Mouse (Mus musculus): ENCODE measurements around the gene Smyd4.
A peak's percentile ranks its signal among the peaks of the same experiment; 100 is the strongest.

Smyd4 gene

DNA sequence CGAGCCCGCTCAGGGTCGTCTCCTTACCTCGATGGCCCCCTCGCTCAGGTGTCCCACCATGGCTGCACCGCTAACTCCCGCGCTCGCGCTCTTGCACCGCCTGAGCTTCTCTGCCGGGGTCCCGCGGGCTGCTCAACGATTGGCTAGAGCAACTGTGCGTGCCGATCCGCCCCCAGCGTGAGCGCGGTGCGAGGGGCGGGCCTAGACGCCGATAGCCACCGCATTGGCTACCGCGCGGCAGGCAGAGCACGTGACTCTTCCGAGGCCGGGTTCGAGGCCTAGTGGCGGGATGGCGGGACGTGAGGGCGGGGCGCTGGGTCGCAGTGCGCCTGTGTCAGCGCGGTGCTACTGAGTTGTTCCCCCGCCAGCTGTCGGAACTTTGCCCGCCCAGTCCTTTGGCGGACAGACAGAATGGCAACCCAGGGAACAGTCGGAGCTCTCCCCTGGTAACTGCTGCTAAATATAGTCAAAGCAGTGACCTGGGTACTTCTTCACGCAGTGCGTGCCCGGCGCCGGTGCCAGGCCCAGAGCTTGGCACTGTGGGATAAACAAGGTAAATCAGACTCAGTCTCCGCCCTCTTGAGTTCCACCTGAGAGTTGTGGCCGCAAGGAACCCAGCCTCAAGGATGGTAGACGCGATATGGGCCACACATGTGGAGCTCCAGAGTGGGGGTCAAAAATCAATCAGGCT, at the start of gene Smyd4, which contains the start of gene Rpa1:
TSS of gene Smyd4 (plus strand) at position 235 of the 691 bp plus-strand sequence.
TSS of gene Rpa1 (minus strand) at position 126 of the 691 bp plus-strand sequence.
- peak; percentile 96 for DNase-seq

GRCm38 (mm10) chr11:75298491-75298890, 49.7 kb upstream of the Smyd4 start:
- DNase-seq = peak; percentile 11

- DNase-seq = no peak
These were observed 48.4 kb upstream of the Smyd4 start for GRCm38 (mm10) chr11:75299786-75300185.

GRCm38 (mm10) chr11:75300954-75301353, 47.3 kb upstream of the Smyd4 start:
- no peak for DNase-seq

DNA sequence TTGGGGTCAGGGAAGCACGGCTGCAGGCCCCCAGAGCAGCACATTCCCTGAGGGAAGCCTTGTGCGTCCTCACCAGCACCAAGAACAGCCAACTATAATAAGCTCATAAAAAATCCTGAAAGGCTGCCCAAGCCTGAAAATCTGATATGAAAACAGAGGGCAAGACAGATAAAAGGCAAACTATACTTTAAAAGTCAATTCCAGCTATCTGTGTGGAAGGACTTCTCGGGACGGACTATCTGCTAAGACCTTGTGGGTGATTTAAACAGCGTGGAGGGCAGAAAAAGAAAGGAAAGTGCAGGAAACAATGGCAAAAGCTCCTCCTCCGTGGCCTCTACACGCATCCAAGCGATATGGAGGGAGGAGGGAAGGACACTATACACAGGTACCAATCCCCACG, 43.4 kb upstream of the Smyd4 start:
- DNase-seq = no peak

GRCm38 (mm10) chr11:75308650-75309049, 39.6 kb upstream of the Smyd4 start:
- DNase-seq = no peak

GRCm38 (mm10) chr11:75310813-75311212, 37.4 kb upstream of the Smyd4 start:
- no peak for DNase-seq

DNA sequence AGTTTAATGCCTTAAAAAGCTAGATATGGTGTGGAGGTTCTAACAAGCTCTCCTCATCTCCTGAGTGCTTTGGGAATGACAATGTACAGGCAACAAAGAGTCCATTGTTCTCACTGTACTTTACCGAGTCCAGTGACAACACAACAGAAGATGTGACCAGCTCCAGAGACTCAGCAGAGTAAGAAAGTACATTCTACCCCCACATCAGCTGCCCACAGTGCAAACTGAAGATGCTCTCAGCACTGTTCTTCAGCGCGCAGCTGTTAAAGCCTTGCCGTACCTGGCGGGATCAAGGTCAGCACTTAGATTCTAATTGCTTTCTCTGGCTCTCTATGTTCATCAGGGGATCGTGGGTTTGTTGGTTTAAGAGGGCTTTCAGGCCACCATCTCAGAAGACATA, 36.5 kb upstream of the Smyd4 start:
- no peak for DNase-seq

- DNase-seq = no peak
These were observed 34.4 kb upstream of the Smyd4 start for GRCm38 (mm10) chr11:75313834-75314233.

- no peak for DNase-seq
These were observed 29.6 kb upstream of the Smyd4 start for GRCm38 (mm10) chr11:75318351-75319221.

DNA sequence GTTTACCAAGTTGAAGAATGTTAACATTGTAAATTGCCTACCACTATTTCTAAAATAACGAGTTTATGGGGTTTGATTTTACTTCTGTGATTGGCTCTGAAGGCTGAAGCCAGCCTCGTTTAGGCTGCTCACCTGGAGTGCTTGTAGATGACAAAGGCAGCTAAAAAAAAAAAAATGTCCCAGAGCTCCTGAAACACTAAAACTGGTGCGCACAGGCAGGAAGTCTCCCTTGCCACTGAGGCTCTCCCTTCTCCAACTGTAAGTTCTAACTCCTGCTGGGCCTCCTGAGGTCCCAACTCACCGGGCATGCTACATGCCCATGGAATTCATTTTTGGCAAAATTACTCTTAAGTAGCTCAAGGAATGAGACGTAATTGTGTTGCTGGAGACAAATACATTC, 29.0 kb upstream of the Smyd4 start:
- DNase-seq = no peak

DNA sequence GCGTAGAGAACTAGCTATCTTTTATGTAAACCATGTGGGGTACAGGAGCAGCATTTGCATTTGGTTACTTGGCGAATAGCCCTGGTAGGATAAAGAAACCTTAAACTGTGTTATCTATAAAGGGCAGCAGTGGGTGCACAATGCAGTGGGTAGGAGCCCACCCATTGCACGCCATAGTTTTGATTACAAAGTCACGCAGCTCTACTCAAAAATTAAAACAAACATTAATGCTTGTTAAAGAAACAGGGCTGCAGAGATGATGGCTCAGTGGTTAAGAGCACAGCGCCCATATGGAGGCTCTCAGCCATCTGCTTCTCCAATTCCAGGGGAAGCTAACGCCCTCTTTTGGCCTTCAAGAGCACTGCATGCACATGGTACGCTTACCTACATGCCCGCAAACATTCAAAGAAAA, 24.9 kb upstream of the Smyd4 start:
- DNase-seq = no peak

DNA sequence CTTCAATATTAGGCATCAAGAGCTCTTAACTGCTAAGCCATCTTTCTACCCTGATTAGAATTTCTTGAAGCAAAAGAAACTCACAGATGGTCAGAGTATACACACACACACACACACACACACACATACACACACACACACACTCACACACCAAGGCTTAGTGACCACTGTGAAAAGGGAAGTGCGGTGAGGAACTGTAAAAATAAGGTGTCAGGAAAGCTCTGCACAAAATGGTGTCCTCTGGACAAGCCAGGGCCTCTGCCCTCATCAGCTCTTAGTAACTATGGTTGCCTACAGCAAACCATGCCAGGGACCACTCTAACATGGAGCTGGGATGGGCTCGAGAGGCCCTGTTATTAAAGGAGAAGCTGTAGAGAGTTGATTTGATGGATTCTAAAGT, 23.8 kb upstream of the Smyd4 start:
- DNase-seq = no peak

DNA sequence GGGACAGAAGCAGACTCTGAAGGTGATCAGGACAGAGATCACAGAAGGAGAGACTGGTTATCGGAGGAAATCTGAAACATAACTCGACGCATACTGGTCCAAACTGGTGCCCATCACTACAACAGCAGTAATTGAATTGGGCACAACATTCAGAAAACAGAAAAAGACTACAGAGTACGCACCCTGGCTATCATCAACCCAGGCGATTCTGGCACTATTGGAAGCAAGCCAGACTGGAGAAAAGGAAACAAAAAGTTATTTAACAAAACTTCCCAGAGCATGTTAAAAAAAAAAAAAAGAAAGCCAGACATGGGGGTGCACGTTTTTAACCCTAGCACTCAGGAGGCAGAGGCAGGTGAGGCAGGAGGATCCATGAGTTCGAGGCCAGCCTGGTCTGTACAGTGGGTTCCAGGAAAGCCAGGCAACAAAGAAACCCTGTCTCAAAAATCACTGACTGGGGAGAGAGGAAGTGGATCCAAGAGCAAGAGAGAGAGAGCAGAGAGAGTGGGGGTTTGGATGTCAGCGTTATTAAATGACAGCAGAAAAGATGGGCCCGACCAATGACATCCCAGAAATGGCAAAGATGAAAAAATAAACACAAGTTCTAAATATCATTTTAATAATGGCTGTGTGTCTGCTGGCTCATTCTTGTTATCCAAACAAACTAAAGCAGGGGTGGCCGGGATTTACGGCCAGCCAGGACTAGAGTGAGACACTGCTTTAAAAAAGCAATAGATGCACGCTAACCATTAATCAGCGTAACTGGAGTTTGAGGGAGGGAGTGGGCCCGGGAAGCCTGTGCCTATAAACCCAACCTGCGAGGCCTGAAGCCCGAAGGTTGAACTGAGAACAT, 22.9 kb upstream of the Smyd4 start:
- peak; percentile 36 for DNase-seq

GRCm38 (mm10) chr11:75325969-75326311, 22.3 kb upstream of the Smyd4 start:
- DNase-seq = no peak

GRCm38 (mm10) chr11:75336676-75337075, 11.6 kb upstream of the Smyd4 start:
- no peak for DNase-seq

GRCm38 (mm10) chr11:75337246-75337645, 11.0 kb upstream of the Smyd4 start:
- no peak for DNase-seq

- DNase-seq = peak; percentile 32
These were observed 8.2 kb upstream of the Smyd4 start for GRCm38 (mm10) chr11:75340076-75340475.

DNA sequence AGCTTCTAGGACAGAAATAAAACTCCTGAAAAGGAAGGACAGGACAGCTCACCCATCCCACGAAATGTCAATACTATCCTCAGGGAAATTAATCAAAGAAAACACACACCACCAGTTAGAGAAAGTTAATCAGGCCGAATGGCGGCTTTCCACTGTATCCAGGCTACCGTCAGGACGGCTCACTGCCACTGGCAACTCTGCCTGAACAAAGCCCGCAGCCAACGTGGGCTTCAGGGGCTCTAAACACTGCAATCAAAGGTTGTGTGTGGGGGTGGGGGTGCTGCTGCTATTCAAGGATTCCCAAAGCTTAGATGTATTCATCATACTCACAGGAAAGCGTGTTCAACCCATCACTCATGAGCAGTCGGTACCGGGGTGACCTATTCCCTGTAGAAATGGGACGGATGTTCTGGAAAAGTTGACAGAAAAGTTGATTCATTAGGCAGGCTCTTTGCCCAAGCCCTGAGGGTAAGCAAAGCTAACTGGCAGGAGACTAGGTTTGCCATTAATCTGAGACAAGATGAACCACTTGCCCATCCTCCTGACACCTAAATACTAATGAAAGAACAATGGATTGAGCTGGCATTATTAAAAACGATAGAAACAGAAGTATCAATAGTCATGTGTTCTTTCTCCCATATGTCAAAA, 7.4 kb upstream of the Smyd4 start:
- DNase-seq = no peak

DNA sequence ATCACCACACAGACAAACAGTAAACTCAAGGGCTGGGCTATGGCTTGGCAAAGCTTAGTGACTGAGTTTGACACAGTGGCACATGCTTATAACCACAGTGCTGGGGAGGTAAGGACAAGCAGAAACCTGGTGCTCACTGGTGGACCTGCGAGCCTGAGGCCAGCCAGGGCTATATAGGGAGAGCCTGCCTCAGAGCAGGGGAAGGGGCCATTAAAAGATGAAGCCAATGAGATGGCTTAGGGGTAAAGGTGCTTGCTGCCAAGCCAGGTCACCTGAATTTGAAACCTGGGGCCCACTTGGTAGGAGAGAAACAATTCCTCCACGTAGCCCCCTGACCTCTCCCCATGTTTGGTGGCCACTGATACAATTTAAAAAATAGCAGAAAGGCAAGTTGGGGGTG, 5.1 kb upstream of the Smyd4 start:
- DNase-seq = no peak

DNA sequence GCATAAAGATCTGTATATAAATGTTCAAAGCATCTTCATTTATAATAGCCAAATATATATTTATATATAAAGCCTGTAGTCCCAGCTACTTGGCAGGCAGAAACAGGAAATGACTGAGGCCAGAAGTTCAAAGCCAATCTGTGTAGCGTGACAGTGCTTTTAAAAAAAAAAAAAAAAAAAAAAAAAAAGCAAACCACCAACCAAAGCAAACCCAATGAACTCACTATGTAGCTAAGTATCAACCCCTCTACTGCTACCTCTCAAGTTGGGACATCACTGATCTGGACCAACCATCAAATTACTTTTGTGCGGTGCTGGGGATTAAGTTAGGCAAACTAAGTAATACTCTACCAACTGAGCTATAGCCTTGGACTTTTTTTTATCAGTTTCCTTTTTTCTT, 4.1 kb upstream of the Smyd4 start:
- peak; percentile 59 for DNase-seq

DNA sequence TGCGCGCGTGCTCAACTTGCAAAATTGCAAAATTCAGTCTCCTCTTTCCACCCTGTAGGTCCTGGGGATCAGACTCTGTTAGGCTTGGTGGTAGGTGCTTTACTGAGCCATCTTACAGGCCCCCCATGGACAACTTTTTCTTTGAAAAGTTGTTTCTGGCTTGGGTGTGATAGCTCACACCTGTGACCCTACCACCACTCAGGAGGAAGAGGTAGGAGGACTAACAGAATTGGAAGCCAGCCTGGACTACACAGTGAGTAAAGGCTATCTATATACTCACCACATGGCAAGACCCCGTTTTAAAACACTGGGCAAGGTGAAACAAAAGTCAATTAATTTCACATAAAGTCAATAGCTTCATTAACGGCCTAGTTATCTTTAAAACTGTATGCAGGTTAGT, 3.5 kb upstream of the Smyd4 start:
- DNase-seq = no peak

Data from lung, postnatal 10 days (tissue).